In the genomic region with DNA sequence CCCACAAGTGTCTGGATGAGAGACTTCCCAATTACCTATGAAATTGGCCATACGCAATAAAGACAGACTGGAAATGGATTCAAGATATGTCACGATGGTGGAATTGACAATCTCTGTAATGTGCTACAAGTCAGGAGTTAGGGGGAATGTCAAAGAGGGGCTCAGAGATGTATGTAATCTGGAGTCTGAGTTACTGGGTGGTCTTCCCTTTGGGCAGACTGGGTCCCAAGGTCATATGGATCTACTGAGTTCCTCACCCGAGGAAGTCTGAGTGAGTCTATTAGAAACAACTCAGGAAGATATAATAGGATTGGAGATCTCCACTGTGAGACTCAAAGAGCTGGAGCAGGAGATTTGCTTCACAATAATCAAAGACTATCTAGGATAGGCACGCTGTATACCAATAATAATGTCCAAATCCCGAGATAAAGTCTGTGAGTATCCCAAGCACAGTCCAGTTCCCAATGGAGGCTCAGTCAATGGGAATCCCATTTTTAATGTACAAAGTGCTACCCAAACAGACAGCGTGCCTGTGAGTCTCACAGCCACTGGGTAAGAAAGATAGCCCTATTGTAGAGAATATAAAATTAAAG, we compare ENCODE assay signal across 25 mouse cellular contexts.
"Had no signal": no experiment of that assay in that cellular context is flagged by ENCODE, and none has a peak within 500 bp of the region (broad histone marks: within the 10 kb centered on the region; RNA-seq: fewer than 3 reads in every experiment).

No protein-coding gene starts in this region.

- H3K4me3 ChIP-seq: gastrocnemius, adult 2 months; heart, embryonic 10.5 days; heart, embryonic 12.5 days; hindbrain, embryonic 10.5 days; hindbrain, embryonic 12.5 days; intestine, embryonic 15.5 days; layer of hippocampus, adult 2 months; left cerebral cortex, adult 2 months; limb, embryonic 10.5 days; limb, embryonic 12.5 days had no signal

- ATAC-seq: hindbrain, embryonic 16.5 days; inflammation-experienced regulatory T-cells, adult 6 months; intestine, embryonic 15.5 days; intestine, postnatal 0 days had no signal

- H3K9me3 ChIP-seq: heart, embryonic 10.5 days; hindbrain, embryonic 10.5 days; hindbrain, embryonic 12.5 days; intestine, embryonic 15.5 days; limb, embryonic 10.5 days; limb, embryonic 12.5 days had no signal

- H3K36me3 ChIP-seq: heart, embryonic 10.5 days; heart, embryonic 12.5 days; hindbrain, embryonic 10.5 days; hindbrain, embryonic 12.5 days; intestine, embryonic 15.5 days; limb, embryonic 10.5 days; limb, embryonic 12.5 days had no signal

- DNase-seq: gastrocnemius, adult 2 months; gastrocnemius, postnatal 10 days; gastrocnemius, postnatal 25 days; heart, adult 18-20 months; heart, postnatal 10 days; heart, postnatal 4 days; kidney, adult 18-20 months; kidney, adult 8-10 months; kidney, postnatal 10 days; kidney, postnatal 25 days; kidney, postnatal 4 days; liver had no signal

- H3K27me3 ChIP-seq: heart, embryonic 12.5 days; hindbrain, embryonic 12.5 days; intestine, embryonic 15.5 days; limb, embryonic 12.5 days had no signal

- H3K4me2 ChIP-seq: heart, embryonic 12.5 days; hindbrain, embryonic 12.5 days; hindbrain, embryonic 14.5 days; intestine, embryonic 15.5 days; limb, embryonic 12.5 days had no signal

- H3K27ac ChIP-seq: gastrocnemius, adult 2 months; heart, embryonic 10.5 days; hindbrain, embryonic 10.5 days; hindbrain, embryonic 12.5 days; hindbrain, embryonic 14.5 days; intestine, embryonic 15.5 days; layer of hippocampus, adult 2 months; left cerebral cortex, adult 2 months; limb, embryonic 10.5 days; limb, embryonic 12.5 days had no signal

- H3K4me1 ChIP-seq: heart, embryonic 10.5 days; heart, embryonic 12.5 days; hindbrain, embryonic 10.5 days; hindbrain, embryonic 12.5 days; intestine, embryonic 15.5 days; limb, embryonic 10.5 days; limb, embryonic 12.5 days had no signal

- H3K9ac ChIP-seq: heart, embryonic 12.5 days; hindbrain, embryonic 12.5 days; hindbrain, embryonic 14.5 days; intestine, embryonic 15.5 days; limb, embryonic 12.5 days had no signal
